Mouse (Mus musculus): ENCODE measurements around the gene Crat. TPM values are rescaled to one million over a fixed set of nuclear protein-coding genes. Genes with fewer than 3 reads are reported as not detected.

Crat gene
- total and polyA plus RNA-seq, 3 experiments, result 16.1 to 44.4 (median 34.2) TPM

DNA sequence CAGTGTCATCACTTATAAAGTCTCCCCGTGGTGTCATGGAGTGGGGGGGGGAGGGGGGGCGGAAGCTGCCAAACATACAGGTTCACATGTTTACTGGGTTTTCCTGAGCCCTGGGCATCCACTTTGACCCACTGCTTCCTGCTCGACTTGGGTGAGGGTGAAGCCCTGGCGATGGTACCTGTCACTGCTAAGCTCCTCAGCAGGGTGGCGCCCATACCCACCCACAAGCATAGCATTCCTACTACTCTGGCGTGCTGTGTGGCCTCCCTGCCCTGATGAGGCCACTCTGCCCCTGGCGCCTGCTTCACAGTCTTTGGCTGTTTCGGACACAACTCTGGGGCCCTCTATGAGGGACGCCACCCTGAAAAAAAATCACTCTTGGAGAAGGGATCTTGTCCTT is 58.7 kb downstream of the Crat start:
- DNase-seq (ENCODE audit: low spot score) (no peak), ATAC-seq (ENCODE audit: extremely low read depth, insufficient number of reproducible peaks, low FRiP score, poor library complexity, severe bottlenecking) (no peak)
- peaks cover 53% of the 10 kb centered on the region for H3K4me1 ChIP-seq (ENCODE audit: insufficient read depth, low read depth, low read length)
- H3K27me3 ChIP-seq (ENCODE audit: insufficient read depth, low read length), result no peaks in the 10 kb centered on the region
- H3K9me3 ChIP-seq (replicated peaks), result no peaks in the 10 kb centered on the region
- H3K36me3 ChIP-seq (replicated peaks), result peaks cover 58% of the 10 kb centered on the region
- no peak overlapping the region for H3K4me3 ChIP-seq (ENCODE audit: low read depth, low read length)
- TF ChIP-seq TAL1 (conservative IDR thresholded peaks at IDR 0.05; ENCODE audit: low read depth, low read length), result no peak
- TF ChIP-seq GATA2 (IDR thresholded peaks at IDR 0.05; ENCODE audit: borderline replicate concordance, low read depth, low read length), result no peak
- TF ChIP-seq GATA1 (IDR thresholded peaks at IDR 0.05; ENCODE audit: borderline replicate concordance, low read length), result no peak
- TF ChIP-seq POLR2AphosphoS5 (IDR thresholded peaks at IDR 0.05; ENCODE audit: insufficient replicate concordance, low read depth, low read length), result no peak
- TF ChIP-seq CTCF (IDR thresholded peaks at IDR 0.05; ENCODE audit: low read depth, low read length), result no peak

DNA sequence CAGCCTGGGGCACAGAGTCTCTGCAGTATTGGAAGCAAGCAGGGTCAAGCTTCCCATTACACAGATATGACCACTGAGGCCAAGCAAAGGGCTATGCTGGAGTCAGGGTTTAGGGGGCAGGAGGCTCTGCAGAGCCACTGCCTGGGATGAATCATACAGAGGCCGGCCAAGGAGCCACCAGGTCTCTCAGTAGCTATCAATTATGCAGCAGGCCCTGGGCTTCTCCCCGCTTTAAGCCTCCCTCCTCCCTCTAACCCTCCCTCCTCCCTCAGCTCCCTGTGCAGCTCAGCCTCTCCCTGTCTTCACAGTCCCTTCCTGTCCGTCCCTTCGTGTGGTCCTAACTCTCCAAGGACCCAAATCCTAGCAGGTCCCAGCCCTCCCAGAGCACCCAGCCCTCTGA is 59.3 kb downstream of the Crat start:
- no peak overlapping the region for H3K4me3 ChIP-seq (ENCODE audit: low read depth, low read length)
- TF ChIP-seq GATA1 (IDR thresholded peaks at IDR 0.05; ENCODE audit: borderline replicate concordance, low read length), result no peak
- TF ChIP-seq CTCF (IDR thresholded peaks at IDR 0.05; ENCODE audit: low read depth, low read length), result no peak
- TF ChIP-seq GATA2 (IDR thresholded peaks at IDR 0.05; ENCODE audit: borderline replicate concordance, low read depth, low read length), result no peak
- TF ChIP-seq POLR2AphosphoS5 (IDR thresholded peaks at IDR 0.05; ENCODE audit: insufficient replicate concordance, low read depth, low read length), result no peak
- TF ChIP-seq TAL1 (conservative IDR thresholded peaks at IDR 0.05; ENCODE audit: low read depth, low read length), result no peak
- no peak for ATAC-seq (ENCODE audit: extremely low read depth, insufficient number of reproducible peaks, low FRiP score, poor library complexity, severe bottlenecking)

DNA sequence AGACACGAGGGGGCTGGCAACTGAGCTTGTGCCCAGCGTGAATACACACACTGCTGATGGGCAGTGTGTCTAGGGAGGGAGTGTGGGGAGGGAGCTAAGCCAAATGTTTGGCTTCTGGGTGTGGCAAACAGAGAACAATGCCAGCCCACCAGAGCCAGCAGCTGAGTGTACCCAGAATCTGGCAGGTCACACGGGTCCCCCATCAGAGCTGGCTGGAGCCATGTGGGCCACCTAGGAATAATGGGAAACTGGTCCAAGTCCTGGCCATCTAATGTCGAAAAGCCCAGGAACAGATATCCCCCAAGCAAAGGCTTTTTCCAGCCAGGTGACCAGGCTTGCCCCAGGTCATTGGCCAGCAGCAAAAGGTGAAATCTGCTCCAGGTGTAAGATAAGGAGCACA is 59.8 kb downstream of the Crat start:
- Histone ChIP-seq H3K36me3 (replicated peaks) (peaks cover 64% of the 10 kb centered on the region), H3K4me1 (ENCODE audit: insufficient read depth, low read depth, low read length) (peaks cover 57% of the 10 kb centered on the region), H3K9me3 (replicated peaks) (no peaks in the 10 kb centered on the region), H3K27me3 (ENCODE audit: insufficient read depth, low read length) (no peaks in the 10 kb centered on the region), H3K4me3 (ENCODE audit: low read depth, low read length) (no peak overlapping the region)
- DNase-seq (ENCODE audit: low spot score), result no peak
- no peak for ATAC-seq (ENCODE audit: extremely low read depth, insufficient number of reproducible peaks, low FRiP score, poor library complexity, severe bottlenecking)
- TF ChIP-seq GATA1 (IDR thresholded peaks at IDR 0.05; ENCODE audit: borderline replicate concordance, low read length), result no peak
- TF ChIP-seq POLR2AphosphoS5 (IDR thresholded peaks at IDR 0.05; ENCODE audit: insufficient replicate concordance, low read depth, low read length), result no peak
- no peak for TF ChIP-seq TAL1 (conservative IDR thresholded peaks at IDR 0.05; ENCODE audit: low read depth, low read length)
- TF ChIP-seq CTCF (IDR thresholded peaks at IDR 0.05; ENCODE audit: low read depth, low read length), result no peak
- no peak for TF ChIP-seq GATA2 (IDR thresholded peaks at IDR 0.05; ENCODE audit: borderline replicate concordance, low read depth, low read length)

More for the DNA sequence above, 59.3 kb downstream of the Crat start:
- no peak for DNase-seq (ENCODE audit: low spot score)
- H3K9me3 ChIP-seq (replicated peaks), result no peaks in the 10 kb centered on the region
- no peaks in the 10 kb centered on the region for H3K27me3 ChIP-seq (ENCODE audit: insufficient read depth, low read length)
- peaks cover 60% of the 10 kb centered on the region for H3K36me3 ChIP-seq (replicated peaks)
- H3K4me1 ChIP-seq (ENCODE audit: insufficient read depth, low read depth, low read length), result peaks cover 54% of the 10 kb centered on the region

DNA sequence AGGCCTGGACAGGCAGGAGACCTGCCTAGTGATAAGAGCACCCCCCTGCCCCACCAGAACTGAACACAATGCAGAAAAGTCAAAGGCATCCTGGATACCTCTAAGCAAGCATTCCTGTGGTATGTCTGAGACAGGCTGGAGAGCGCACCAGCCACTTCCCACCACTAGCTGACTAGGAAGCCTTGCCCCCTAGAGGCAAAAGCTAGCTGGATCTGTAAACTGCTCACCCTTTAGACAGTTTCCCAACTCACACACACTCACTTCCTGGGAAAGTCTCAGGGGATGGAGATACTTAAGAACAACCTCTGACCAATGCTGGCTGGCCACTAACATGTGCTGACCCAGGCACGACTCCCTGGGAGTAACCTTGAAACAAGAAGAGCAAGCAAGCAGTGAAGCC is 64.5 kb downstream of the Crat start:
- Histone ChIP-seq H3K9me3 (replicated peaks) (no peaks in the 10 kb centered on the region), H3K27me3 (ENCODE audit: insufficient read depth, low read length) (no peaks in the 10 kb centered on the region), H3K36me3 (replicated peaks) (peaks cover 93% of the 10 kb centered on the region), H3K4me1 (ENCODE audit: insufficient read depth, low read depth, low read length) (peaks cover 37% of the 10 kb centered on the region), H3K4me3 (ENCODE audit: low read depth, low read length) (no peak overlapping the region)
- DNase-seq (ENCODE audit: low spot score) (no peak), ATAC-seq (ENCODE audit: extremely low read depth, insufficient number of reproducible peaks, low FRiP score, poor library complexity, severe bottlenecking) (no peak)
- TF ChIP-seq POLR2AphosphoS5 (IDR thresholded peaks at IDR 0.05; ENCODE audit: insufficient replicate concordance, low read depth, low read length), result no peak
- TF ChIP-seq GATA1 (IDR thresholded peaks at IDR 0.05; ENCODE audit: borderline replicate concordance, low read length), result no peak
- no peak for TF ChIP-seq TAL1 (conservative IDR thresholded peaks at IDR 0.05; ENCODE audit: low read depth, low read length)
- TF ChIP-seq GATA2 (IDR thresholded peaks at IDR 0.05; ENCODE audit: borderline replicate concordance, low read depth, low read length), result no peak
- no peak for TF ChIP-seq CTCF (IDR thresholded peaks at IDR 0.05; ENCODE audit: low read depth, low read length)

Other genes with a start within 250 kb of the Crat start
- 1.1 and 2.4 TPM in 2 replicates for gene Endog, start 244.3 kb downstream of the Crat start, total RNA-seq (2014; fragmentation: Nextera tagmentation)
- gene Endog, start 244.3 kb downstream of the Crat start, total RNA-seq (2017), result 7.8 and 8.3 TPM in 2 replicates
- 36.0 and 43.2 TPM in 2 replicates for gene Endog, start 244.3 kb downstream of the Crat start, polyA plus RNA-seq (2012)
- 20.3 and 24.2 TPM in 2 replicates for gene Spout1, start 237.4 kb downstream of the Crat start, total RNA-seq (2014; fragmentation: Nextera tagmentation)
- 24.6 and 27.0 TPM in 2 replicates for gene Spout1, start 237.4 kb downstream of the Crat start, total RNA-seq (2017)
- 51.3 and 57.0 TPM in 2 replicates for gene Spout1, start 237.4 kb downstream of the Crat start, polyA plus RNA-seq (2012)
- gene Kyat1, start 210.0 kb downstream of the Crat start, total RNA-seq (2014; fragmentation: Nextera tagmentation), result 10.6 and 12.3 TPM in 2 replicates
- gene Kyat1, start 210.0 kb downstream of the Crat start, total RNA-seq (2017), result 10.0 and 12.3 TPM in 2 replicates
- gene Kyat1, start 210.0 kb downstream of the Crat start, polyA plus RNA-seq (2012), result 4.7 and 13.7 TPM in 2 replicates
- 21.7 and 22.4 TPM in 2 replicates for gene Lrrc8a, start 178.1 kb downstream of the Crat start, total RNA-seq (2014; fragmentation: Nextera tagmentation)
- 6.7 and 7.4 TPM in 2 replicates for gene Lrrc8a, start 178.1 kb downstream of the Crat start, total RNA-seq (2017)
- 3.3 and 5.0 TPM in 2 replicates for gene Lrrc8a, start 178.1 kb downstream of the Crat start, polyA plus RNA-seq (2012)
- 1.8 and 2.6 TPM in 2 replicates for gene Gm28035, start 175.2 kb downstream of the Crat start, total RNA-seq (2014; fragmentation: Nextera tagmentation)
- gene Gm28035, start 175.2 kb downstream of the Crat start, total RNA-seq (2017), result 0.12 TPM in 1 of 2 replicates, not detected in the other
- 3.3 and 4.2 TPM in 2 replicates for gene Gm28035, start 175.2 kb downstream of the Crat start, polyA plus RNA-seq (2012)
- gene Phyhd1, start 149.6 kb downstream of the Crat start, total RNA-seq (2014; fragmentation: Nextera tagmentation), result 24.6 and 27.5 TPM in 2 replicates
- 0.66 and 0.93 TPM in 2 replicates for gene Phyhd1, start 149.6 kb downstream of the Crat start, total RNA-seq (2017)
- gene Phyhd1, start 149.6 kb downstream of the Crat start, polyA plus RNA-seq (2012), result 1.4 and 1.8 TPM in 2 replicates
- gene Gm28038, start 134.8 kb downstream of the Crat start, total RNA-seq (2014; fragmentation: Nextera tagmentation), result not detected in 2 replicates
- gene Gm28038, start 134.8 kb downstream of the Crat start, total RNA-seq (2017), result not detected in 2 replicates
- gene Gm28038, start 134.8 kb downstream of the Crat start, polyA plus RNA-seq (2012), result not detected in 2 replicates
- 5.0 TPM in 2 replicates for gene Dolk, start 129.5 kb downstream of the Crat start, total RNA-seq (2014; fragmentation: Nextera tagmentation)
- gene Dolk, start 129.5 kb downstream of the Crat start, total RNA-seq (2017), result 16.1 and 16.9 TPM in 2 replicates
- gene Dolk, start 129.5 kb downstream of the Crat start, polyA plus RNA-seq (2012), result 6.1 and 7.2 TPM in 2 replicates
- 62.8 and 77.7 TPM in 2 replicates for gene Nup188, start 129.4 kb downstream of the Crat start, total RNA-seq (2014; fragmentation: Nextera tagmentation)
- 22.1 and 24.4 TPM in 2 replicates for gene Nup188, start 129.4 kb downstream of the Crat start, total RNA-seq (2017)
- gene Nup188, start 129.4 kb downstream of the Crat start, polyA plus RNA-seq (2012), result 89.5 and 106 TPM in 2 replicates
- gene Sh3glb2, start 56.5 kb downstream of the Crat start, total RNA-seq (2014; fragmentation: Nextera tagmentation), result 20.8 and 24.8 TPM in 2 replicates
- gene Sh3glb2, start 56.5 kb downstream of the Crat start, total RNA-seq (2017), result 31.3 and 47.2 TPM in 2 replicates
- gene Sh3glb2, start 56.5 kb downstream of the Crat start, polyA plus RNA-seq (2012), result 23.3 and 24.9 TPM in 2 replicates
- 9.5 and 12.0 TPM in 2 replicates for gene Miga2, start 51.6 kb downstream of the Crat start, total RNA-seq (2014; fragmentation: Nextera tagmentation)
- gene Miga2, start 51.6 kb downstream of the Crat start, total RNA-seq (2017), result 9.2 and 13.5 TPM in 2 replicates
- gene Miga2, start 51.6 kb downstream of the Crat start, polyA plus RNA-seq (2012), result 8.1 and 9.0 TPM in 2 replicates
- 16.0 and 17.3 TPM in 2 replicates for gene Dolpp1, start 23.6 kb downstream of the Crat start, total RNA-seq (2014; fragmentation: Nextera tagmentation)
- 23.2 and 25.0 TPM in 2 replicates for gene Dolpp1, start 23.6 kb downstream of the Crat start, total RNA-seq (2017)
- 25.8 and 28.0 TPM in 2 replicates for gene Dolpp1, start 23.6 kb downstream of the Crat start, polyA plus RNA-seq (2012)
- 87.0 and 106 TPM in 2 replicates for gene Ptpa, start 226 bp upstream of the Crat start, total RNA-seq (2014; fragmentation: Nextera tagmentation)
- 74.1 and 81.5 TPM in 2 replicates for gene Ptpa, start 226 bp upstream of the Crat start, total RNA-seq (2017)
- gene Ptpa, start 226 bp upstream of the Crat start, polyA plus RNA-seq (2012), result 502 and 583 TPM in 2 replicates
- not detected in 2 replicates for gene Ier5l, start 58.4 kb upstream of the Crat start, total RNA-seq (2014; fragmentation: Nextera tagmentation)
- not detected in 2 replicates for gene Ier5l, start 58.4 kb upstream of the Crat start, total RNA-seq (2017)
- not detected in 2 replicates for gene Ier5l, start 58.4 kb upstream of the Crat start, polyA plus RNA-seq (2012)
- 1.3 TPM in 1 of 2 replicates, not detected in the other for gene Cstad, start 179.2 kb upstream of the Crat start, total RNA-seq (2014; fragmentation: Nextera tagmentation)
- 0.76 and 1.6 TPM in 2 replicates for gene Cstad, start 179.2 kb upstream of the Crat start, total RNA-seq (2017)
- not detected in 2 replicates for gene Cstad, start 179.2 kb upstream of the Crat start, polyA plus RNA-seq (2012)